Mouse (Mus musculus) ES-E14 (cell line): ENCODE results near the gene Cacna1h.

ENCODE experiments used
- CHD2 ChIP-seq: IDR thresholded peaks from 2 replicates; pipeline ENCODE4 v1.6.1; 2014; ENCODE audit warnings: mild to moderate bottlenecking, low read depth, low read length, inconsistent platforms
- HCFC1 ChIP-seq: IDR thresholded peaks from 2 replicates; pipeline ENCODE4 v1.6.1; 2012; ENCODE audit warnings: low read length, inconsistent platforms, borderline replicate concordance; ENCODE audit not compliant: insufficient read depth
- ZC3H11A ChIP-seq: IDR thresholded peaks from 2 replicates; pipeline ENCODE4 v1.6.1; 2012; ENCODE audit warnings: low read depth, mild to moderate bottlenecking, inconsistent platforms, low read length, borderline replicate concordance

GRCm38 (mm10) chr17:25374011-25374410 is 59.6 kb downstream of the Cacna1h start:
- TF ChIP-seq ZC3H11A, result no peak
- no peak for TF ChIP-seq CHD2
- no peak for TF ChIP-seq HCFC1
